Mouse (Mus musculus): ENCODE measurements at regions not wholly inside any gene's neighbourhood (a gene's known extent, or its start where the extent isn't known, plus 50 kb on each side); places are given as distances from the start of the nearest gene placed in this dataset.

GRCm38 (mm10) chr5:35162607-35163006 lies 57.0 kb upstream of the Lrpap1 start:
- no peak for DNase-seq

- DNase-seq, result no peak
Measured at GRCm38 (mm10) chr5:35162120-35162519, 56.6 kb upstream of the Lrpap1 start.

- DNase-seq, result no peak
Measured at GRCm38 (mm10) chr5:35160929-35161815, 55.6 kb upstream of the Lrpap1 start.

- DNase-seq, result no peak
Measured at GRCm38 (mm10) chr5:35159854-35160253, 54.3 kb upstream of the Lrpap1 start.

GRCm38 (mm10) chr5:35159178-35159661 lies 53.7 kb upstream of the Lrpap1 start:
- no peak for DNase-seq

- no peak for DNase-seq
Measured at GRCm38 (mm10) chr5:35158346-35159047, 52.9 kb upstream of the Lrpap1 start.

GRCm38 (mm10) chr5:35156371-35156770 lies 50.8 kb upstream of the Lrpap1 start:
- no peak for DNase-seq

- DNase-seq, result no peak
Measured at GRCm38 (mm10) chr5:35155717-35156116, 50.2 kb upstream of the Lrpap1 start.
